Mouse (Mus musculus): ENCODE measurements around the gene Camkmt. TPM values are rescaled to one million over a fixed set of nuclear protein-coding genes. Genes with fewer than 3 reads are reported as not detected.

Gene Camkmt
- total RNA-seq, 2 experiments from 2014 or later, result 1.5 to 2.3 TPM

DNA sequence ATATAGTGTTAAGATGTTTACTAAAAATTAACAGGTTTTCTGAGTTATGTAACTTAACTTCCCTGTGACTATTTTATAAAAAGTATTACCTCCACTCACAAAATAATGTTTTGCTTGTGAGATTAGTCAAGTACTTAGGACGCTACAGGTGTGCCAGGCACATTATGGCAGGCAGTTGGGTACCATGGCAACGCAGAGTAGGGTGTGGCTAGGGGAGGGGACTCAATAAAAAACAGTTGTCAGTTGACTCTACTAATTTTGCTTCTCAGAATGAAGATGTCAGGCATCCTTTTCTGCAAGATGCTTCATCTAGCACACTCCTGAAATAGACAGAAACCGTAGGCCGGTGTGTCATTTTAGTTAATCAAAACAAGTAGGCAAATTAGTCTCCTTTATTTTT is 310.4 kb downstream of the Camkmt start:
- no peak for ATAC-seq (replicated peaks; ENCODE audit: low FRiP score, poor library complexity, severe bottlenecking)

DNA sequence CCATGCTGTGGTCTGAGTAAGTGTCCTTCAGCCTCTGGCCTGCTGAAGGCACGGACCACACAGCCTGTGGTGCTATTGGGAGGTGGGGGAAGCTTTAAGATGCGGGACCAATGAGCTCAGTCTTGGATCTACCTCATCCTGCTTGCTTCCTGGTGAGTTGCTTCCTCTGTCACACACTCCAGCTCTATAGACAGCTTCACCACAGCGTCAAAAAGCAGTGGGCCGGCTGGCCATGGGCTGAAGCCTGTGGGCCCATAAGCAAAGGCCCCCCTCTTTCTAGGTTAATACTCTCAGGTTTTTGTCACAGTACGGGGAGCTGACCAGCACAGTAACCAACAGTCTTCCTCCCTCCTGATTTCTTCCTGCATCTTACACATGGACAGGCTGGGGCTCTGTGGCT is 314.8 kb downstream of the Camkmt start:
- ATAC-seq (replicated peaks; ENCODE audit: low FRiP score, poor library complexity, severe bottlenecking), result no peak

DNA sequence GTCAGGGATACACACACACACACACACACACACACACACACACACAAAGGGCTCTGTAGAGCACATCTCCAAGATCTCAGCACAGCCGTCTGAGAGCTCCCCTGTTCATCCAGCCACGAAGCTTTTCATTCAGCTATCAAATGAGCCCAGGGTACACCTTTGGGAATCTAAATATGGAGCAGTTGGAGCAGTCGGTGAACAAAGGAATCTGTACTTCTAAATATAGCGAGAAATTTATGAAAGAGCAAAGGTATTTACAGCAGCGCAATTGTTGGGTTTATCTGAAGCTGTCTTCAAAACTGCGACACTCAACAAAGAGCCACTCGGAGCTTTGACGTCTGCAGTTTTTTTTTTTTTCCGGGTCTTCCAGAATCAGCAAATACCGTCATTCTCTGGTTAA is 315.8 kb downstream of the Camkmt start:
- ATAC-seq (replicated peaks; ENCODE audit: low FRiP score, poor library complexity, severe bottlenecking), result no peak

DNA sequence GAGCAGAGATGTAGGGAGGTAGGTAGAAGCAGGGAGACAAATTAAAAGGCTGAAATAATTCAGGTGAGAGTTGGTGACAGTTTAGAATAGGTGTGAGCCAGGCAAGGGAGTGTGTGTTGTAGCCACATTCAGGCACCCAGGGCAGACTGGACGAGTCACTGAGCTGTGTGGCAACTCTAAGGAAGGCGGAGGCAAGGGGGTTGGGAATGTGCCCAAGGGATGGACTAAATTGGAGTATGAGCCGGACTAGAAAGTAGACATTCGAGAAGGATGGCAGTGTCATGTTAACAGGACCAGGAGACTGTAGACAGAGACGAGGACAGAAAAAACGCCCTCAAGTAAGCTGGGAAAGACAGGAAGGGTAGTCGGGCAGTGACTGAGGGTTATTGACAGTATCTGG is 338.5 kb downstream of the Camkmt start:
- no peak for ATAC-seq (replicated peaks; ENCODE audit: low FRiP score, poor library complexity, severe bottlenecking)

DNA sequence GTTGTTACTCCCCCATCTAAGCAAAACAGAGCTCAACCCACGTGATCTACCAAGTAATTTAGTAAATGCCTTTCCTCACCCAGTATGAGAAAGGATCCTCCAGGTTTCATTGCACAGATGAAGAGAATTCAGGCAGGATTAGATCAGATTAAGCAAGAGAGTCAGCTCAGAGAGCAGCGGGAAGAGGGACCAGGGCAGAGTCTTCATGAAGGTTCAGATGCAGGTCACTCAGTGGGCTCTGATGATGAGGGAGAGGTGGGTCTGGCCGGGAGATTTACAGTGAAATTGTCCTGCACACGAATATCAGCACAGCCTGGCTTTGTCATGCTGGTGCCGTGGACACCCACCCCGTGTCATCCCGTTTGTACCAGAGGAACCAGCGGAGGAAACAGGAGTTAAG is 342.6 kb downstream of the Camkmt start:
- ATAC-seq (replicated peaks; ENCODE audit: low FRiP score, poor library complexity, severe bottlenecking), result no peak

DNA sequence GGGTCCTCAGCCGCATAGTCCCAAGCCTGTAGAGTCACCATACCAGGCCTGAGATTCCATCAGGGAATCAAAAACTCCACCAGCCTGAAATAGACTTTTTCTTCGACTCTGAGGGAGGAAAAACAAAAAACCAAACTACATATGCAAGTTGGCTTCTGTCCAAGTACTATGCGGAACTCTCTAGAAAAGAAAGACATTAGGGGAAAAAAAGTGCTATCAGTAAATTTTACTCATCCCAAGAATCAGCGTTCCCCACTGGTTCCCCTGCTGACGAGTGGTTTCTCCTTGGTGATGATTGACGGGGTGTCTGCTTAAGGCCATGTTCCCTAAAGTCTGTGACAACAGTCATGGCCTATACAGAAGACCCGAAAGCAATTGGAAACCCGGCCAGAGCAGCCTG is 352.7 kb downstream of the Camkmt start:
- no peak for ATAC-seq (replicated peaks; ENCODE audit: low FRiP score, poor library complexity, severe bottlenecking)

DNA sequence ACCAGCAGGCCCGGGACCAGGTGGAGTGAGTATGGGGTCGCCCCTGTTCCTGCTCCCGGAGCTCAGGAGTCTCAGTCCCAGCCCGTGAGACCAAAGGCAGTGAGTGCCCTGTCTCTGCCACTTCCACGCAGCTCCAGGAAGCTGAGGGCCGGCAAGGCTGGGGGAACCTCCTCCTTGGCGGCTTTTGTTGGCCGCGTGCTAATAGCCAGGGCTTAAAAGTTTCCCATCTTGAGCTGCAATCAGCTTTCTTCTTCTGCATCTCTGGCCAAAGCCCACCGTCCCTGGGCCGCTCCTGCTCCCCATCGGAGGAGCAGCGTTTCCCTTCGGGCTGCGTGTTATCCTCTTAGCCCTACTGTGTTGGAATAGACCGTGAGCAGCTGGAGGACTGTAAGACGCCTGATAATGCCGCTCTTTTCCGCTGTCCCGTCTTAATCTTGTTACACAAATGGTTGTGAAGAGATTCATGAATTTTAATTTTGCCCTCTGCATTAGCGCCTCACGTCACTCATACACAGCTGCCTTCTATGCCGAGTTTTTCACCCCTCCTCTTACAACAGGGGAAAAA is 364.1 kb downstream of the Camkmt start:
- ATAC-seq (replicated peaks; ENCODE audit: low FRiP score, poor library complexity, severe bottlenecking), result no peak

DNA sequence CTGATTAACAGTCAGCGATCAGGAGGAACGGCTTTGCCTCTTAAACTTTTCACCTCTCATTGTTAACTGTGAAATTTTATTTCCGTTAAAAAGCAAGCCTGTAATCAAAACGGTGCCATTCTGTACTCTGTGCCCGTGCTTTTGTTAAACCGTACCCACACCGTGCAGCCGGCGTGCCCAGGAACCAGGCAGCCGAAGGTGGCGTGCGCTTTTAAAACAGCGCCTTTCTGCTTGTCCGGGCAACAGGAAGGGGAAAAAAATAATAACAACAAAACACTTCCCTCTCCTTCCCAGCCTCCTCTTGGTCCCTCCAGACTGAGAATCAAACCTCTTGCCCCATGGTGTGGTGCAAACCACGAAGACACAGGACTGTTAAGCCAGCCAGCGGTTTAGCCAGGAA is 364.7 kb downstream of the Camkmt start:
- ATAC-seq (replicated peaks; ENCODE audit: low FRiP score, poor library complexity, severe bottlenecking), result no peak

DNA sequence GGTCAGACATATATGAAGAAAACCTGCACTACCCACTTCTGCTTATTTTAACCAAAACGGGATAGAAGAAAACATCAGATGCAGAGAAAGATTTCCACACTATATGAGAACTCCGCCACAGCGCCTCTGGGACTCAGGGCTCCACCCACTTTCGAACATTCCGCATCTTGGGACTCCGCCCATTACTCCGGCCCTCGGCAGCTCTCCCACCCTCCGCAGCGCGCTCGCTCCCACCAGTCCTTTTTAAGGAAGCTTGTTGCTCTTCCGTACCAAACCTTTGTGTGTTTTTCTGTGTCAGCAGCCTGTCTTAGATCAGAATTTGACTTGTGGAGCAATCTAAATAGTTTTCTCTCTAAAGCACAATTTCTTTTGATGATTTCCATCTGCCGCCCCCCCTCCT is 367.7 kb downstream of the Camkmt start:
- no peak for ATAC-seq (replicated peaks; ENCODE audit: low FRiP score, poor library complexity, severe bottlenecking)

DNA sequence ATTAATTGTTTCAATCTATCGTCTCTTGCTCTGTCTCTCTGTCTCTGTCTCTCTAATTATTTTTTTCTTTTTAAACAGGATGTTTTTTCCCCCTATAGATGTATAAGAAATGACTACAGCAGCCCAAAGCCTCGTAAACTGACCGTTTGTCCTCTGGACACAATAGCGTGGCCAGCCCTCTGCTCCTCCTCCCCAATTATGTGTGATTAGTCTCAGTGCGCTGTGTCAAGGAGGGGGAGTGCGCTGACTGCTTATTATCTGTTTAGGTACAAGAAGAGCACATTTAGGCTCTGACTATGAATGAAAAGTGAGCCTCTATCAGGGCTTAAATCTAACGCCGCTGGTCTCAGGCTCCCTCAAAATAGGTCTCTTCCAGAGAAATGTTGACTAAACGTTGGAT is 368.2 kb downstream of the Camkmt start:
- no peak for ATAC-seq (replicated peaks; ENCODE audit: low FRiP score, poor library complexity, severe bottlenecking)

DNA sequence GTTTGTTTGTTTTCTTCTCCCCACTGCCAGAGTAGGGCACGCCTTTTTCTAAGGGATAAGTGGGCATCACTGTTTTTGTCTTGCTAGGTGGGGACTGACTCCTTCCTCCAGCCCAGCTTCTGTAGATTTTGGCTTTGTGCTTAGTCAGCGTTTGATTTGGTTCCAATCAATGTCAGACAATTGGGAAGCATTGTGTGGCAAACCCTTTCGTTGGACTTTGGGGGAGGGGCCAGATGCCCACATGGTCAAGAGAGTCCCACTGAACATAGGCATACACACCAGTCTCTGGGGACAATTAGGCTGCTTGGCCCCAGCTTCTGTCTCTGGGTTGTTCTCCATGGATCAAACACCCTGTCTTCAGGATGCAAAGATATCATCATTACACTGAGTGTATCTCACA is 371.2 kb downstream of the Camkmt start:
- ATAC-seq (replicated peaks; ENCODE audit: low FRiP score, poor library complexity, severe bottlenecking), result no peak

DNA sequence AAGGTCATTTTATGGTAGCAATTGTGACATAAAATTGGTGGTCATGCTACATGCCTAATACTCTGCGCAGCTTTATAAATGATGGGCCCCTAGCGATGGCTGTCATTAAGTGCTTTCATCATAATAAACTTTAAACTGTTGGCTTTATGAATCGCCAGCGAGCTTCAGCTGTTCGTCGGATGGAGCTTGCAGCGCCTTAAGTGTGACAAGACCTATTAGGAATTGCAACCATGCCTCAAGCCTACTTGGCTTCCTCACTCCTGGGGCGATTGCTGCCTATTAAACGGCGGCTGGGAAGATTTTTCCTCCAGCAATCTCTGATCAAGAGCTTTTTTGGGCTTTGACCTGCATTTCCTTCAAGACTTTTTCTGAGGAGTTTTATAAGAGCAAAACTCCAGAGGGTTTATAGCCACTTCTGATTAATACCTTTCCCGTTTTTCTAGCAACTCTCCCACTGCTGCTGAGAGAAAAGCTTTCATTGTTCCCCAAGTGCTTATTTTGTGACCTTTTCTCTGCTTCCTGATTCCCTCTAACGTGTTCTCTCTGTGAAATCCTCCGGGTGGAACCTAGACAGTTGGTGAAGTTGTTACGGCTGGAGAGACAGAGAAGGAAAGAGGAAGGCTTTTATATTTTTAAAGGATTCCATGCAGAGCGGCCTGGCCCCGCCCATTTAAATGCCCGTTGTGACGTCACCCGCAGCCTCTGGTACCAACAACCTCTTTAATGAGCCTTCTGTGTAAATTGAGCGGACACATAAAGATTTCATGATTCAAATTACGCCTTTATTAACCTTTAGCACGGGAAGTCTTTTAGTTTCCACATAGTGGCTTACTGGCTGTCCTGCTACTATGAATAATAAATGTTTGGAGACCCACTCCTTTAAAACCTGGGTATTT is 373.4 kb downstream of the Camkmt start:
- no peak for ATAC-seq (replicated peaks; ENCODE audit: low FRiP score, poor library complexity, severe bottlenecking)

DNA sequence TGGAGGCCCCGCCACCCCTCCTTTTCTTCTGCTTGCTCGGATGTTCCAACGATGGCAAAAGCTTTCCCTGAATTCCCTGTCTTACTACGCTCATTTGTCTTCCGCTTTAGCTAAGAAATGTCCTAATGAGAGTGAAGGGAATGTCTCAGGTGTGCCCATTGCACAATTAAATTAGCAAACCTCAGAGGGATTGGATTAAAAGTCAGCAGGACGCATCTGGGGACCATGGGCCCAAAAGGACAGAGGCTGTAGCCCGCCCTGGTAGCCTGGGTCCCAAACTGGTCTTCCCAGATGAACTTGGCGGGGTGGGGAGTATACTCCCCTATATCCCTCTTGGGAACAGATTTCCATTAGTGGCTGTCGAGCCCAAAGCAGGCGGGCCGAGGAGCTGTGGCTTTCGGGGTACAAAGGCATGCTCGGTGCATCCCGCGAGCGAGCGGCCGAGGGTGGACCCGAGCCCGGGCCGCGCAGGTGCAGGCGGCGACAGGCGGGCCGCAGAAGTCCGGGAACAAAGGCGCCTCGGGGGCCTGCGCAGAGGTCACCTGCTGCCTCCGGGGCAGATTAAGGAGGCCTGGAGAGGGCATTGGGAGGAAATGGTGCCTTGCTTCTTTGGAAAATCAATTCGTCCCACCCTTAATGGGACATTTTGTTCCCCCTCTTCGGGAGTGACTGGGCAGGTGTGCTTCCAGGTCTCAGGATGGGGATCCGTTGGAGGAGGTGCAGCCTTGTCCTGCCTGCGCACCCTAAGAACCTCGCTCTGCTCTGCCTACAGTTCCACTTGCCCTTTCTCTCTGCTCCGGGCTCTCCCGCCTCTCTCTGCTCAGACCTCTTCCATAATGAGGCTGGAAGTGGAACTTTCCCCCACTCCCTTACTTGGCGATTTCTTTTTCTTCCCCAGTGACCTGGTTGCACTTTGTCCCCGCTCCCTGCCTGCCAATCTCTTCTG is 374.4 kb downstream of the Camkmt start:
- no peak for ATAC-seq (replicated peaks; ENCODE audit: low FRiP score, poor library complexity, severe bottlenecking)

DNA sequence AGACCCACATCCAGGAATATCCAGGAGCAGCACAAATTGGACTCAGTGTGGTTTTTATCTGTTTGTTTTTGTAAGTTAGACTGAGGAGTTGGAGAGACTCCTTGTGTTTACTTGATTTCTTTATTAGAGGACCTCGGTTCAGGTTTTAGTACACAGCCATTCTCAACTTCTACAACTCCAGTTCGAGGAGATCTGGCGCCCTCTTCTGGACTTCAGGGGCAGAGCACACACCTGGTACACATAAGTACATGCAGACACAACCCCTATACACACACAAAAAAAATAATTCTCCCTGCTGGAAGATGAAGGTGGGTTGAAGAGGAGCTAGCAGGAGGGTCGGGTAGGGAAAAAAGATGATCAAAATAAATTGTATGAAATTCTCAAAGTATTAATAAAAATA is 379.4 kb downstream of the Camkmt start:
- no peak for ATAC-seq (replicated peaks; ENCODE audit: low FRiP score, poor library complexity, severe bottlenecking)

DNA sequence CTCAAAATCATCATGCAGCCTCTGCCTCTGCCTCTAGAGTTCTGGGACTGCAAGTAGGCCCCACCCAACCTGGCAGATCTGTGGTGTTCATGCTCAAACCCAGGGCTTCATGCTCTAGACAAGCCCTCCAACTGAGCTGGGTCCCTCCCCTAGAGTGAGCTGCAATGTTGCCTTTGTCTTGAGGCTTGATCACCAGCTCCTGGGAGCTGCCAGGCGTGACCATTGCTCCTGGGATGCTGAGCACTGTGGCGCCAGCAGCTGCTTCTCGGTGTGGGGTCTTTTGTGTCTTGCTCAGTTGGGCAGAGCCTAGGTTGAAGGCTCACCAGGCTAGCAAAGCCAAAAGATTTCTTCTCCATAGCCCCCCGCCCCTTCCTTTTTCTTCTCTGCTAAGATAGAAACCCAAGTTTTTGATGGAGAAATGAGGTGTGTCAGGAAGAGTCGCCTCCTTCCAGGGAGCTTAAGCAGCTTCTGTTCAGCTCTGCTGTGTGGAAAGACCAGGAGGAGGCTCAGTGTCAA is 382.4 kb downstream of the Camkmt start:
- ATAC-seq (replicated peaks; ENCODE audit: low FRiP score, poor library complexity, severe bottlenecking), result no peak

DNA sequence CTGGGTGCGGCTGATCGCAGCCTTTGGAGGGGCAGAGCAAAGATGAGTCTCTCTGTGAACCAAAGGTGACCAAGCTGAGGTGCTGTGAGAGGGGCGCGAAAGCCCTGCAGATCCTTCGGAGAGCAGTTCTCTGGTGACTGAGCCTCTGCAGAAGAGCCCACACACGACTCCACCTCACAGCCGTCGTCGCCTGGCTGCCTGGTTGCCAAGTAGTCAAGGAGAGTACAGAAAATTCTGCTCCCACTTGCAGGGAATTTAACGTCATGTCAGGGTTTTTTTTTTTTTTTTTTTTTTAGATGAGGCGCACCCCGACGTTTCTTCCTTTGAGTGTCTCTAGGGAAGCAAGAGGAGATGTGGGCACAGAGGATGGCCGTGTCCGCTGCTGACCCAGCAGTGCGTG is 382.9 kb downstream of the Camkmt start:
- ATAC-seq (replicated peaks; ENCODE audit: low FRiP score, poor library complexity, severe bottlenecking), result no peak

DNA sequence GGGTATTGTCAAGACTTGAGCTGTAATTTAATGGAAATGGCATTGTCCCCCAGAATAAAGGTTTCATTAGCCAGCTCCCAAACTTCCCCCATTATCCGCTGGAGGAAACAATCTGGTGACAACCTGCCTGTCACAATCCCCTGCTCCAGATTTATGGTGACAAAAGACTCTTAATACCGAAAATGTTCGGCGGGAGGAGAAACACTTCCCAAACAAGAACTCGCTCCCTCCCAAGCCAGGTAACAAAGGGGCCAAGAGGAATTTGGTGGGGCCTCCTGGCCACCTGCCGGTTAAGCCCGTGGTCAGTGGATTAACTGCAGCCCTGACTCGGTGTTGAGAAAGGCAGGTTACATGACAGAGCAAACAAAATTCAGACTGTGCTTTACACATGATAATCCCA is 383.5 kb downstream of the Camkmt start:
- no peak for ATAC-seq (replicated peaks; ENCODE audit: low FRiP score, poor library complexity, severe bottlenecking)

DNA sequence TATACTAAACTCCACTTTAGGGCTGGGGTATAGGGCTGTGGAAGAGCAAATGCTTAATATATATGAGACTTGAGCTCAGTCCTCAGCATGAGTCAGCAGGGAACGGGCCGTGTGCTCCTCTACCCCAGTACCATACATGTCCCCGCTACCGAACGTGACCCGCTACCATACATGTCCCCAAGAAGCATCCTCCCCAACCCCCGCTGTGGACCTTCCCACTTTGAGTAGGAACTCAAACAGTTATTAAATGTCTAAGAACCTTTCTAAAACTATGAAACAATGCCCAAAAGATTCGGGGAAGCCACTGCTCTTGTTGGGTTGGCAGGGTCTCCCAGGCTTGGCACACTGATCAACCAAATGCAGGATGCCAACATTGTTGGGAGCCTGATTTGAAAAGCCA is 390.9 kb downstream of the Camkmt start:
- ATAC-seq (replicated peaks; ENCODE audit: low FRiP score, poor library complexity, severe bottlenecking), result no peak

DNA sequence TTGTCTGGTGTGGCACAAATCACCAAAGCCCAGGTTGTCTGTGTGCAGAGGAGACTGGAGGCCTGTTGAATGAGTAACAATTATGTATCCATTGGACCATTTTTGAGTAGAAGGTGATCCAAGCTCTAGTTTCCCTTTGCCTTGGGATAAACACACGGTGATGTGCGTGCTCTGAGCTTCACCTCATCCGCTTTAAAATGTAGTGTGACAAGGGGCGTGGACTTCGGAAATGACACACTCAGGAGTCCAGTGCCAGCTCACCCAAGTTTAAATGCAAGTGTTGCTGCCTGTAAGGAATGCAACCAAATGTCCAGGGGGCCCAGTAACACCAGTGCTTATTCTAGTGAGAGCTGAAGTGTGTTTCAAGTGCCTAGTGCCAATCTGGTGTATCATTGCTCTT is 392.7 kb downstream of the Camkmt start:
- ATAC-seq (replicated peaks; ENCODE audit: low FRiP score, poor library complexity, severe bottlenecking), result no peak

DNA sequence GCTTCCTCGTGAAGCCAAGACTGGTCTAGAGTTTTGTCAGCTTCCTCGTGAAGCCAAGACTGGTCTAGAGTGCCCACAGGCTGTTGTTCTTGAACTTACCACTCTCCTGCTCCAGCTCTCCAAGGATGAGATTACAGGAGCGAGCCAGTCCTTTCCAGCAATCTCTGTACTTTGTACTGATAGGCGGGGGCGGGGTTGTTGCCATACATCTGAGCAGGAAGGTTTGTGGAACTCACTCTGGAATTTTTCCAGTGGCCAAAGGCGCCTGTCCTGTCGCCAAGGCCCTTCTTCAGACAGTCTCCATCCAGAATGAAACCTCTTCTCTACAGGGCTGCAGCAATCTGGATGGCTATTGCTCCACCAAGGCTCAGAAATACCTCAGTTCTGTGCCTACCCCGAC is 393.7 kb downstream of the Camkmt start:
- no peak for ATAC-seq (replicated peaks; ENCODE audit: low FRiP score, poor library complexity, severe bottlenecking)

Measured in erythroblast, adult 5-6 weeks (primary cell).